Comparison of ENCODE assay signal across 24 mouse cellular contexts in genomic region chr4:66894981-66895380, GRCm38 (mm10).
DNase-seq lines count a peak whose midpoint lies in the region; ATAC-seq and TF ChIP-seq lines count a peak whose summit lies in the region.
"Had no signal": no experiment of that assay in that cellular context is flagged by ENCODE, and none has a peak within 500 bp of the region (broad histone marks: within the 10 kb centered on the region; RNA-seq: fewer than 3 reads in every experiment).

No protein-coding gene starts in this region.

- H3K9me3 ChIP-seq in heart, embryonic 14.5 days (ENCODE audit: control insufficient read depth, low read length): no peaks in the 10 kb centered on the region
- H3K9me3 ChIP-seq: forebrain, embryonic 10.5 days; hindbrain, embryonic 15.5 days; intestine, embryonic 15.5 days; liver, embryonic 13.5 days; midbrain, embryonic 12.5 days; neural tube, embryonic 15.5 days had no signal

- H3K9ac ChIP-seq in heart, embryonic 14.5 days (ENCODE audit: low read length): no peak overlapping the region
- H3K9ac ChIP-seq: forebrain, postnatal 0 days; hindbrain, embryonic 15.5 days; intestine, embryonic 15.5 days; liver, embryonic 13.5 days; midbrain, embryonic 12.5 days; neural tube, embryonic 15.5 days had no signal

- H3K27ac ChIP-seq in kidney, adult 2 months (ENCODE audit: insufficient read depth, low read depth, low read length): no peak overlapping the region
- peak overlapping the region; percentile 2 to 30; a peak in 2 of 4 replicates for H3K27ac ChIP-seq in heart, embryonic 14.5 days (replicated peaks in 1 of 2; ENCODE audit: control insufficient read depth in 1 of 2, insufficient read depth in 1 of 2, low read depth in 2 of 2, low read length in 2 of 2)
- H3K27ac ChIP-seq: forebrain, embryonic 10.5 days; hindbrain, embryonic 15.5 days; intestine, embryonic 15.5 days; liver, embryonic 13.5 days; midbrain, embryonic 12.5 days; neural tube, embryonic 15.5 days; stomach, postnatal 0 days had no signal

- no peak for ATAC-seq in heart, embryonic 14.5 days (ENCODE audit: insufficient number of reproducible peaks, insufficient read depth, low FRiP score, low read depth)
- ATAC-seq: intestine, embryonic 15.5 days had no signal

- peak; percentile 6 to 11 for DNase-seq in heart, adult 18-20 months
- no peak for DNase-seq in heart, postnatal 4 days
- DNase-seq in kidney, adult 2 months: peak; percentile 3
- DNase-seq in kidney, postnatal 25 days: no peak
- no peak for DNase-seq in right cerebral cortex, adult 18-20 months
- no peak for DNase-seq in spleen, adult 18-20 months
- DNase-seq: cerebellum, adult 11 months; cerebellum, postnatal 14 days; forebrain, postnatal 0 days; gastrocnemius, postnatal 25 days; kidney, postnatal 4 days; liver, embryonic 13.5 days; lung, adult 2 months; lung, postnatal 14 days; thymus, adult 2 months; thymus, postnatal 4 days had no signal

- 59% methylated on average over 7 of the region's 7 CpGs for WGBS in kidney, adult 2 months
- WGBS in heart, embryonic 14.5 days: 39% methylated on average over 7 of the region's 7 CpGs

- H3K4me1 ChIP-seq in kidney, adult 2 months (ENCODE audit: control insufficient read depth, insufficient read depth, low read length): no peaks in the 10 kb centered on the region
- H3K4me1 ChIP-seq in heart, embryonic 14.5 days (ENCODE audit: control insufficient read depth in 2 of 2, insufficient read depth in 2 of 2, low read length in 2 of 2): peaks cover 7 to 8% of the 10 kb centered on the region in 2 experiments
- H3K4me1 ChIP-seq: forebrain, embryonic 10.5 days; hindbrain, embryonic 15.5 days; intestine, embryonic 15.5 days; liver, embryonic 13.5 days; midbrain, embryonic 12.5 days; neural tube, embryonic 15.5 days had no signal

- TF ChIP-seq POLR2A in kidney, adult 2 months (IDR thresholded peaks at IDR 0.05; ENCODE audit: low read depth, low read length): no peak

- H3K27me3 ChIP-seq in kidney, adult 2 months (replicated peaks; ENCODE audit: control insufficient read depth, insufficient read depth, low read length): no peaks in the 10 kb centered on the region
- H3K27me3 ChIP-seq in heart, embryonic 14.5 days (ENCODE audit: control insufficient read depth, insufficient read depth, low read length): no peaks in the 10 kb centered on the region
- H3K27me3 ChIP-seq: hindbrain, embryonic 15.5 days; intestine, embryonic 15.5 days; liver, embryonic 13.5 days; midbrain, embryonic 12.5 days; neural tube, embryonic 15.5 days had no signal

- no peak overlapping the region for H3K4me2 ChIP-seq in heart, embryonic 14.5 days (ENCODE audit: low read length)
- H3K4me2 ChIP-seq: hindbrain, embryonic 15.5 days; intestine, embryonic 15.5 days; liver, embryonic 13.5 days; midbrain, embryonic 12.5 days; neural tube, embryonic 15.5 days had no signal

- no peaks in the 10 kb centered on the region for H3K36me3 ChIP-seq in kidney, adult 2 months (ENCODE audit: control insufficient read depth, insufficient read depth, low read length)
- H3K36me3 ChIP-seq in heart, embryonic 14.5 days (ENCODE audit: control insufficient read depth, insufficient read depth, low read length): no peaks in the 10 kb centered on the region
- H3K36me3 ChIP-seq: forebrain, embryonic 10.5 days; G1E; hindbrain, embryonic 15.5 days; intestine, embryonic 15.5 days; liver, embryonic 13.5 days; midbrain, embryonic 12.5 days; neural tube, embryonic 15.5 days had no signal

- no peak for TF ChIP-seq CTCF in kidney, adult 2 months (conservative IDR thresholded peaks at IDR 0.05; ENCODE audit: insufficient read depth, insufficient read length, low read depth, low read length)

- no peak overlapping the region for H3K4me3 ChIP-seq in kidney, adult 2 months (ENCODE audit: insufficient read depth, low read depth, low read length)
- no peak overlapping the region for H3K4me3 ChIP-seq in heart, embryonic 14.5 days (ENCODE audit: control insufficient read depth in 1 of 2, insufficient read depth in 1 of 2, low read depth in 1 of 2, low read length in 2 of 2)
- H3K4me3 ChIP-seq: forebrain, embryonic 10.5 days; hindbrain, embryonic 15.5 days; intestine, embryonic 15.5 days; liver, embryonic 13.5 days; midbrain, embryonic 12.5 days; neural tube, embryonic 15.5 days had no signal

Comparison
In these comparisons a context has a peak if more than half of its experiments do, and no peak if none do; other contexts are left out.
1. DNase-seq: peak in heart, adult 18-20 months (2 of 2) and kidney, adult 2 months (single experiment); none in heart, postnatal 4 days (single experiment), kidney, postnatal 25 days (0 of 2), right cerebral cortex, adult 18-20 months (single experiment) and spleen, adult 18-20 months (0 of 2).